Mouse (Mus musculus) adrenal gland, postnatal 10 days (tissue): ENCODE measurements around the gene Ets1. TPM values are rescaled to one million over a fixed set of nuclear protein-coding genes. Genes with fewer than 3 reads are reported as not detected.

Experiments
- DNase-seq: peaks from one replicate; pipeline ENCODE4 v3.0.0; 2021; ENCODE audit warnings: mixed read lengths
- total RNA-seq, 2 experiments: library from RNA; stranded (reverse); gene quantifications; 2 replicates each; pipeline ENCODE4 v1.2.3; 2021

The Ets1 gene
- total RNA-seq, 2 experiments from 2014 or later, result 75.0 to 82.4 TPM

GRCm38 (mm10) chr9:32730656-32731590 lies 94.9 kb downstream of the Ets1 start:
- DNase-seq, result peak; percentile 59

- DNase-seq, result no peak
Measured at GRCm38 (mm10) chr9:32731787-32732186, 95.8 kb downstream of the Ets1 start.

- DNase-seq, result no peak
Measured at GRCm38 (mm10) chr9:32735071-32735470, 99.0 kb downstream of the Ets1 start.

GRCm38 (mm10) chr9:32736051-32736450 lies 100.0 kb downstream of the Ets1 start:
- DNase-seq, result no peak

- no peak for DNase-seq
Measured at GRCm38 (mm10) chr9:32739988-32740387, 104.0 kb downstream of the Ets1 start.

GRCm38 (mm10) chr9:32740751-32741387 lies 104.8 kb downstream of the Ets1 start:
- DNase-seq, result no peak

GRCm38 (mm10) chr9:32741681-32742080 lies 105.7 kb downstream of the Ets1 start:
- no peak for DNase-seq

- DNase-seq, result no peak
Measured at GRCm38 (mm10) chr9:32743157-32743556, 107.1 kb downstream of the Ets1 start.

- no peak for DNase-seq
Measured at GRCm38 (mm10) chr9:32743642-32744161, 107.7 kb downstream of the Ets1 start.

- DNase-seq, result no peak
Measured at GRCm38 (mm10) chr9:32744288-32744687, 108.3 kb downstream of the Ets1 start.

- no peak for DNase-seq
Measured at GRCm38 (mm10) chr9:32745079-32745763, 109.2 kb downstream of the Ets1 start.

- DNase-seq, result no peak
Measured at GRCm38 (mm10) chr9:32745998-32746397, 110.0 kb downstream of the Ets1 start.

GRCm38 (mm10) chr9:32746615-32747014 lies 110.6 kb downstream of the Ets1 start:
- DNase-seq, result no peak

GRCm38 (mm10) chr9:32747624-32748023 lies 111.6 kb downstream of the Ets1 start:
- no peak for DNase-seq

GRCm38 (mm10) chr9:32748552-32748951 lies 112.5 kb downstream of the Ets1 start:
- DNase-seq, result no peak

GRCm38 (mm10) chr9:32749721-32750480 lies 113.9 kb downstream of the Ets1 start:
- no peak for DNase-seq

GRCm38 (mm10) chr9:32752602-32753001 lies 116.6 kb downstream of the Ets1 start:
- DNase-seq, result no peak

GRCm38 (mm10) chr9:32754311-32754710 lies 118.3 kb downstream of the Ets1 start:
- no peak for DNase-seq

GRCm38 (mm10) chr9:32756002-32756401 lies 120.0 kb downstream of the Ets1 start:
- no peak for DNase-seq

GRCm38 (mm10) chr9:32758280-32758905 lies 122.4 kb downstream of the Ets1 start:
- DNase-seq, result no peak

- DNase-seq, result no peak
Measured at GRCm38 (mm10) chr9:32760649-32761157, 124.7 kb downstream of the Ets1 start.
